Mouse (Mus musculus) G1E (cell line): Measurements from ENCODE around the gene Myocd. TPM values are rescaled to one million over a fixed set of nuclear protein-coding genes. Genes with fewer than 3 reads are reported as not detected.

Experiments used
- ATAC-seq: 2 replicates; pipeline ENCODE4 v1.8.0; 2016; ENCODE audit warnings: mild to moderate bottlenecking; ENCODE audit not compliant: insufficient number of reproducible peaks, poor library complexity, low FRiP score, severe bottlenecking; ENCODE audit errors: extremely low read depth
- DNase-seq: peaks from one replicate; pipeline ENCODE4 v3.0.0; 2012; ENCODE audit warnings: low spot score
- H3K27me3 ChIP-seq: 2 replicates; pipeline ENCODE4 v1.6.1; 2012; ENCODE audit warnings: mild to moderate bottlenecking, low read length, inconsistent platforms; ENCODE audit not compliant: insufficient read depth
- H3K36me3 ChIP-seq: replicated peaks from 2 replicates; pipeline ENCODE3; 2012; ENCODE audit warnings: mild to moderate bottlenecking, inconsistent platforms
- H3K4me1 ChIP-seq: 2 replicates; pipeline ENCODE4 v1.6.1; 2012; ENCODE audit warnings: low read depth, low read length, inconsistent platforms, mixed read lengths; ENCODE audit not compliant: insufficient read depth
- H3K4me3 ChIP-seq: 2 replicates; pipeline ENCODE4 v1.5.1; 2012; ENCODE audit warnings: low read depth, mild to moderate bottlenecking, inconsistent platforms, low read length, moderate library complexity, mixed read lengths
- H3K9me3 ChIP-seq: replicated peaks from 2 replicates; pipeline ENCODE4 v1.6.1; 2012; ENCODE audit warnings: inconsistent platforms
- CTCF ChIP-seq: IDR thresholded peaks from 2 replicates; pipeline ENCODE4 v1.5.1; 2012; ENCODE audit warnings: low read depth, low read length, inconsistent platforms, mixed read lengths
- GATA1 ChIP-seq: IDR thresholded peaks from 2 replicates; pipeline ENCODE4 v1.6.1; 2012; ENCODE audit warnings: borderline replicate concordance, low read length, inconsistent platforms, mixed read lengths
- GATA2 ChIP-seq: IDR thresholded peaks from 2 replicates; pipeline ENCODE4 v1.6.1; 2012; ENCODE audit warnings: low read depth, low read length, inconsistent platforms, borderline replicate concordance
- POLR2AphosphoS5 ChIP-seq: IDR thresholded peaks from 2 replicates; pipeline ENCODE4 v1.6.1; 2012; ENCODE audit warnings: low read depth, low read length, inconsistent platforms; ENCODE audit not compliant: insufficient replicate concordance
- TAL1 ChIP-seq: conservative IDR thresholded peaks from 2 replicates; pipeline ENCODE4 v1.6.1; 2012; ENCODE audit warnings: low read depth, low read length, inconsistent platforms, mixed read lengths
- polyA plus RNA-seq: library from polyadenylated mRNA; stranded (reverse); fragments of >175 nt; gene quantifications from 2 replicates; pipeline ENCODE4 v1.2.3, GENCODE M21; 2012
- total RNA-seq, 2 experiments: library from RNA; stranded (forward) in 1 of 2; stranded (reverse) in 1 of 2; fragments of 200-1000 nt in 1 of 2; fragments of >200 nt in 1 of 2; fragmentation: Nextera tagmentation in 1 of 2; gene quantifications; 2 replicates each; pipeline ENCODE4 v1.2.3; 2014 to 2017

Myocd gene
- total and polyA plus RNA-seq, 3 experiments: 0.22 TPM; not detected in 2

- H3K27me3 ChIP-seq: no peaks in the 10 kb centered on the region
- no peaks in the 10 kb centered on the region for H3K9me3 ChIP-seq
- ATAC-seq: no peak
- no peaks in the 10 kb centered on the region for H3K36me3 ChIP-seq
- H3K4me3 ChIP-seq: no peak overlapping the region
- TF ChIP-seq GATA2: no peak
- TF ChIP-seq TAL1: no peak
- TF ChIP-seq CTCF: no peak
- no peak for TF ChIP-seq POLR2AphosphoS5
- no peak for TF ChIP-seq GATA1
- DNase-seq: no peak
- H3K4me1 ChIP-seq: no peaks in the 10 kb centered on the region
These were observed 65.1 kb downstream of the Myocd start for GRCm38 (mm10) chr11:65204651-65205050.

GRCm38 (mm10) chr11:65203020-65203419, 66.8 kb downstream of the Myocd start:
- Histone ChIP-seq H3K9me3 (no peaks in the 10 kb centered on the region), H3K4me1 (no peaks in the 10 kb centered on the region), H3K36me3 (no peaks in the 10 kb centered on the region), H3K27me3 (no peaks in the 10 kb centered on the region), H3K4me3 (no peak overlapping the region)
- DNase-seq: no peak
- no peak for ATAC-seq
- no peak for TF ChIP-seq POLR2AphosphoS5
- TF ChIP-seq GATA1: no peak
- TF ChIP-seq TAL1: no peak
- TF ChIP-seq CTCF: no peak

DNA sequence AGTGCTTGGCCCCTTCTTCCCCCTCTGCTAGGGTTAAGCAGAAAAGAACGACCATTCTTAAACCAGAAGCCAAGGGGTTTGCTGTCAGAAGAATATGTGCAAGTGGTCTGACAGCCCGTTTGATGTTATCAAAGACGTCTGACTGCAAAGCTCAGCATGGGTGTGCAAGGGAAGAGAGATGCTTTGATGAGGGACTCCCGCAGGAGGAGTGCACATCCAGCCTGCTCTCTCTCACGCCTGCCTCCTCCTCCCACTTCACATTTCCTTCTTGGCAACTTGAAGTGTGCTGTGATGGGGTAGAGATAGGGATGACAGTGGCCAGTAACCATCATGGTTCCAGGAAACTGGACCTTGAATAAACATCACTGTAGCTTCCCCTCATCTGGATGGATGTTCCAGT, 67.6 kb downstream of the Myocd start:
- Histone ChIP-seq H3K27me3 (no peaks in the 10 kb centered on the region), H3K4me3 (no peak overlapping the region), H3K36me3 (no peaks in the 10 kb centered on the region), H3K9me3 (no peaks in the 10 kb centered on the region), H3K4me1 (no peaks in the 10 kb centered on the region)
- ATAC-seq (no peak), DNase-seq (no peak)
- TF ChIP-seq GATA1 (no peak), TAL1 (no peak), POLR2AphosphoS5 (no peak), CTCF (no peak)

GRCm38 (mm10) chr11:65198026-65198425, 71.8 kb downstream of the Myocd start:
- ATAC-seq: no peak
- Histone ChIP-seq H3K4me1 (no peaks in the 10 kb centered on the region), H3K36me3 (no peaks in the 10 kb centered on the region), H3K4me3 (no peak overlapping the region), H3K9me3 (no peaks in the 10 kb centered on the region), H3K27me3 (no peaks in the 10 kb centered on the region)
- no peak for TF ChIP-seq POLR2AphosphoS5
- no peak for TF ChIP-seq TAL1
- TF ChIP-seq GATA2: no peak
- TF ChIP-seq GATA1: no peak
- TF ChIP-seq CTCF: no peak
- DNase-seq: no peak

DNA sequence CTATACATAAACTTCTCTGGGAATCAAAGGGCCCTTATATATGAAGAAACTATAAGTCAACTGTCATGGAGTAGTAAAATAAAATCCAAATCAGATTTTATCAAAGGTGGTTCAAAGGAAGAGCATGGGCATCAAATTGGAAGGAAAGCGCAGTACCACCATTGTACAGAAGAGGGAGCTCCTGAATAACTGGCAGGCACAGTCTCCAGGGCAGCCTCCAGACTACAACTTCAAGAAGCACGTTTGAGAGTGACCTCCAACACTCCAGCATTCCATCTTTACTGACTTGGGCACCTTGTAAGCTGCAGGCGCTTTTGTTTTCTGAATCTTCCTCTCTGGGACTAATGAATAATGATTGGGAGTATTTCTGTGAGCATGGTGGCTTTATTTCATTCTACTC, 72.5 kb downstream of the Myocd start:
- Histone ChIP-seq H3K36me3 (no peaks in the 10 kb centered on the region), H3K9me3 (no peaks in the 10 kb centered on the region), H3K27me3 (no peaks in the 10 kb centered on the region), H3K4me3 (no peak overlapping the region), H3K4me1 (no peaks in the 10 kb centered on the region)
- no peak; the same call in 1 of the 2 replicates for ATAC-seq
- TF ChIP-seq GATA1: no peak
- TF ChIP-seq CTCF: peak; percentile 56
- TF ChIP-seq POLR2AphosphoS5: no peak
- peak; percentile 4 for DNase-seq

DNA sequence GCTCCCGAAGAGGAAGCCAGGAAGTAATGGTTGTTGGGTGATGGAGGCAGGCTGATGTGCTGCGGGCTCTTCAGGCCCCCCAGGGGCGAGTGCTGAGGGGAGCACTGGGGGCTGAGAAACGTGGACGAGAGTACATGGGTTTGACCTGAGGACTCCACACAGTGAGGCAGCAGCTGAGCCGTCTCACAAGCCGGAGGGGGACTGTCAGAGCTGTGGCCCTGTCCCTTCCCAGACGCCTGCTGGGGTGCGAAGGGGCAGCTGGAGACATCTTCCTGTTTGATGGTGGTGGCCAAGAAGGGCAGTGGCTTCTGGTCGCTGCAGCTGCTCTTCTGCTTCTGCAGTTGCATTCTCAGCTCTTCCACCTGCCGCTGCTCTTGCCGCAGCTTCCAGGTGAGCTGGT, 82.8 kb downstream of the Myocd start:
- H3K4me1 ChIP-seq: no peaks in the 10 kb centered on the region
- no peak for ATAC-seq
- TF ChIP-seq TAL1: no peak
- no peak for TF ChIP-seq GATA1
- TF ChIP-seq GATA2: no peak
- no peak for TF ChIP-seq POLR2AphosphoS5
- no peak for TF ChIP-seq CTCF

DNA sequence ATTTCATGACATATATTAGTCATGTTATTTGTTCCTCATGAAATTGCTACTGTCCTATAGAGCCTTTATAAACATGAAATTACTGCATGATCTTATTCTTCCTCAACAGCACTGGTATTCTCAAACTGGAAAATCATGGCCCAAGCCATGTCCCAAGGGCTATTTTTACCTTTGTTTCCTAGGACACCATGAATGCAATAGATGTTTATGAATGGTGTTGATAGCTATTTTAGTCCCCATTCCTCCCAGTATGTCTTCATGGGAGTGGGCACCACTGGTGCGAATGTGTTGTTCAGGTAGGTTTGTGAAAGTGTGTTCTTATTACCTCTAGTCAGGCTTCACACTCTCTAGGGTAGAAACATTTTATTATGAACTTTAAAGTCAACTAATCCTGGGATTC, 84.7 kb downstream of the Myocd start:
- H3K36me3 ChIP-seq: no peaks in the 10 kb centered on the region
- no peaks in the 10 kb centered on the region for H3K27me3 ChIP-seq
- no peak for DNase-seq
- ATAC-seq: no peak
- TF ChIP-seq POLR2AphosphoS5 (no peak), GATA2 (no peak), CTCF (no peak), GATA1 (no peak), TAL1 (no peak)
- H3K4me3 ChIP-seq: no peak overlapping the region
- H3K4me1 ChIP-seq: no peaks in the 10 kb centered on the region
- no peaks in the 10 kb centered on the region for H3K9me3 ChIP-seq

More for the DNA sequence above, 82.8 kb downstream of the Myocd start:
- H3K4me3 ChIP-seq: no peak overlapping the region
- no peaks in the 10 kb centered on the region for H3K36me3 ChIP-seq
- no peaks in the 10 kb centered on the region for H3K9me3 ChIP-seq
- DNase-seq: no peak
- H3K27me3 ChIP-seq: no peaks in the 10 kb centered on the region
